Mouse (Mus musculus) heart, adult 18-20 months (tissue): ENCODE measurements at regions not wholly inside any gene's neighbourhood (a gene's known extent, or its start where the extent isn't known, plus 50 kb on each side); places are given as distances from the start of the nearest gene placed in this dataset.

Experiments
- DNase-seq, 2 experiments: peaks; one replicate each; pipeline ENCODE4 v3.0.0; 2021 to 2022; ENCODE audit warnings: mixed read lengths in 1 of 2

DNA sequence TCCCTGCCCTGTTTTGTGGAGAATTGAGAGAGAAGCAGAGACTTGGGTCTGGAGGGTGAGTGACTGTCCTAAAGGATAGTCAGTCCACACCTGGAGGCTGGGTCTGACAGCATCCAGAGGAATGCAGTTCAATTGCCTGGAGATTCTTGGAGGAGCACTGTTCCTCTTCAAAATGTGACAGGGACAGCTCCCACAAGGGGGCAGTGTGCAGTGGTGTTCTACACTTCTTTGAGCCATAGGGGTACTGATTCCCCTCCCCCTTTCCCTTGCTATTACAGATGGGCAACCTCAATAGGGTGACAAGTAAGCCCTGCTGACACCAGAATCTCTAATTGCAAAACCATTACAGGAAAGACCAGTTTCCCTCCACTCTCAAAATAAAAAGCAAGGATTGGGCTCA, 63.7 kb upstream of the Gm773 start:
- peak in 1 of 2 experiments; percentile 3 for DNase-seq

DNA sequence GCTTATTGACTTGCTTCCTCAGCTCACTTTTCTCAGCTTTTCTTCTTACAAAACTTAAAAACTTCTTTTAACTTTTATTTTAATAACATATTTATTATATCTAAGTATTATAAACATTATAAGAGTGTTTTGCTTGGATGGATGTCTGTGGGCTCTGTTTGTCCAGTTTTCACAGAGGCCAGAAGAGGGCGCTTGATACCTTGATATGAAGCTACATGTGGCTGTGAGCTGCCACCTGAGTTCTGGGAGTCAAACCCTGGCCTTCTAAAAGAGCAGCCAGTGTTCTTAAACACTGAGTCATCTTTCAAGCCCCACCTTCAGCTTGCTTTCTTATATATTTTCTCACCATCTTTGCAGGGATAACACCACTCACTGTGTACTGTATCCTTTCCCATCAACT, 61.5 kb upstream of the Gm773 start:
- DNase-seq, result peak in 1 of 2 experiments; percentile 22

DNA sequence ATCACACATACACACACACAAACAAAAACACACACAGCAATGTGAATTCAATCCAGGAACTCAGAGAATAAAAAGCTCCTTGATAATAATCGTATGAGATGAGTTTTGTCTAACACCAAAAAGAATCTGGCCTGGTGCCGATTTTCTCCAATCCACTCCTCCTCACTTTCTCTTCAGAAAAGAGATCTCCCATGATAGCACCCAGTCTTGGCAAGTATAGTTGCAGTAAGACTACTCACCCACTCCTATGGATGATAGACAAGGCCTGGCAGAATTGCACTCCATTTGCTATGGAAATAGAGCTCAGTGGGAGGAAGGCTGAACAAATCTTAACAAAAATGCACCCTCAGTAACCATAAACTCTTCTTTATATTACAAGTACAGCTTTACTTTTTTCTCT, 57.0 kb upstream of the Gm773 start:
- DNase-seq, result no peak
